18 mouse cellular contexts compared by ENCODE assay signal in genomic region chr1:176064471-176064870, GRCm38 (mm10).
"Had no signal": no experiment of that assay in that cellular context is flagged by ENCODE, and none has a peak within 500 bp of the region (broad histone marks: within the 10 kb centered on the region; RNA-seq: fewer than 3 reads in every experiment).

No protein-coding gene starts in this region.

- H3K4me2 ChIP-seq: lung, embryonic 14.5 days; midbrain, embryonic 12.5 days; neural tube, embryonic 13.5 days; neural tube, embryonic 15.5 days had no signal

- H3K9ac ChIP-seq: lung, embryonic 14.5 days; midbrain, embryonic 12.5 days; neural tube, embryonic 13.5 days; neural tube, embryonic 15.5 days had no signal

- H3K27me3 ChIP-seq: midbrain, embryonic 12.5 days; neural tube, embryonic 13.5 days; neural tube, embryonic 15.5 days had no signal

- H3K4me3 ChIP-seq: midbrain, embryonic 10.5 days; midbrain, embryonic 12.5 days; myocyte; neural tube, embryonic 13.5 days; neural tube, embryonic 15.5 days had no signal

- ATAC-seq: midbrain, embryonic 16.5 days had no signal

- H3K4me1 ChIP-seq: midbrain, embryonic 10.5 days; midbrain, embryonic 12.5 days; neural tube, embryonic 13.5 days; neural tube, embryonic 15.5 days had no signal

- H3K9me3 ChIP-seq: midbrain, embryonic 10.5 days; midbrain, embryonic 12.5 days; neural tube, embryonic 15.5 days had no signal

- DNase-seq: lung, adult 18-20 months; lung, embryonic 14.5 days; lung, postnatal 10 days; lung, postnatal 4 days; midbrain, embryonic 14.5 days; retina, postnatal 1 day; right cerebral cortex, adult 18-20 months; right cerebral cortex, postnatal 14 days; spleen, adult 18-20 months; thymus, adult 18-20 months; thymus, postnatal 14 days; thymus, postnatal 36 days had no signal

- H3K36me3 ChIP-seq: midbrain, embryonic 10.5 days; midbrain, embryonic 12.5 days; neural tube, embryonic 13.5 days; neural tube, embryonic 15.5 days had no signal

- H3K27ac ChIP-seq: midbrain, embryonic 10.5 days; midbrain, embryonic 12.5 days; neural tube, embryonic 13.5 days; neural tube, embryonic 15.5 days had no signal
